Mouse (Mus musculus) limb, embryonic 10.5 days (tissue): ENCODE results near the gene Gm17728. TPM values are rescaled to one million over a fixed set of nuclear protein-coding genes. Genes with fewer than 3 reads are reported as not detected.
"Not testable (repeated sequence)": the region's sequence is repeated elsewhere in the genome, so short reads cannot be mapped to it uniquely, and the experiment has no call there.

Source experiments
- DNase-seq: peaks from one replicate; pipeline ENCODE4 v3.0.0-alpha.2; 2017; ENCODE audit warnings: low spot score
- H3K27ac ChIP-seq: fragments of 300-500 bp; sonication (generic); 2 replicates; pipeline ENCODE4 v1.5.1; 2016; ENCODE audit warnings: mild to moderate bottlenecking
- H3K27me3 ChIP-seq: fragments of 300-500 bp; sonication (generic); 2 replicates; pipeline ENCODE4 v1.6.1; 2016; ENCODE audit warnings: low read depth, mild to moderate bottlenecking; ENCODE audit not compliant: poor library complexity, severe bottlenecking
- H3K36me3 ChIP-seq: fragments of 300-500 bp; sonication (generic); 2 replicates; pipeline ENCODE4 v1.6.1; 2016; ENCODE audit warnings: mild to moderate bottlenecking, moderate library complexity
- H3K4me1 ChIP-seq: fragments of 300-500 bp; sonication (generic); 2 replicates; pipeline ENCODE4 v1.6.1; 2016
- H3K4me3 ChIP-seq: fragments of 300-500 bp; sonication (generic); 2 replicates; pipeline ENCODE4 v1.5.1; 2016; ENCODE audit warnings: mild to moderate bottlenecking, moderate library complexity
- H3K9me3 ChIP-seq: fragments of 300-500 bp; sonication (generic); replicated peaks from 2 replicates; pipeline ENCODE4 v1.6.1; 2016; ENCODE audit warnings: mild to moderate bottlenecking
- WGBS: fragments of 180-500 bp; shearing (Covaris S2); methylation state at CpG from one replicate; pipeline ENCODE4 v1.1.7; 2016; 5-methylcytosine and 5-hydroxymethylcytosine counted together
- polyA plus RNA-seq: library from polyadenylated mRNA; unstranded; fragments of >200 nt; fragmentation: Nextera tagmentation; extraction: Ambion mirVana; gene quantifications from 2 replicates; pipeline ENCODE4 v1.2.1, GENCODE M21; 2016

Gene Gm17728
- polyA plus RNA-seq = not detected in 2 replicates

DNA sequence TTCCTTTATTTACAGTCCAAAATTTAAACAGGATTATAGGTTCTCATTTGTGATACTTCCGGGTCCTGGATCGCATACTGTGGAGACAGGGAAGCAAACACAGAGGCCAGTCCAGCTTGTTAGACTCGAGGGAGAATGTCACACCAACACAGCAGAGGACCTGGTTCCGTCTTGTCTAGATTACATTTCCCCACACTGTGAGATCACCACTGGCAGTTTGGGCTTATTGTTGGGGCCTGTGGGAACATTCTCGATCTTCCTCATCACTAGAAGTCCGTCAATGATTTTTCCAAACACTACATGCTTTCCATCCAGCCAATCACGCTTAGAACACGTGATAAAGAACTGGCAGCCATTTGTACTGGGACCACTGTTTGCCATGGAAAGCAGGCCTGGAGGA, at the start of gene Gm17728:
Gene Gm17728 (plus strand): TSS at position 301 of the 400 bp plus-strand sequence.
- DNase-seq, H3K27ac ChIP-seq, H3K27me3 ChIP-seq, H3K36me3 ChIP-seq, H3K4me1 ChIP-seq, H3K4me3 ChIP-seq, H3K9me3 ChIP-seq: not testable (repeated sequence)
- WGBS = 95% methylated on average over 8 of the region's 8 CpGs

DNA sequence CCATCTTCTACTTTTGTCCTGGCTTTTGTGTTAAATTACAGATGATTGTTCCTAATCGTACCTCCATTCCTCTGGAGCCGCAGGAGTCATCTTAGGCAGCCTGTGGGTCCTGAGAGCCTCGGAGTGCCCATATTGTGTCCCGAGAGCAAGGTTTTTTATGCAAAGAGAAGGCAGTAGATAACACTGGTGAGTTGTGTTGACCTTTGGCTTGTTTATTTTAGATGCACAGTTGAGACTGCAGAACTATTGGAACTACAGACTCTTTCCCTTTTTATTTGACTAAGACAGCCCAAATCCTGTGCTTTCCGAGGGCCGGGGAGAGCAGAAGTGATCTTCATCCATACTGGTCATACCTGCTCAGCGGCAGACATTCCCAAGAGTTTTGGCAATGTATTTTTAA, 24.4 kb upstream of the Gm17728 start:
- Histone ChIP-seq H3K4me3 (no peak overlapping the region), H3K4me1 (peaks cover 3% of the 10 kb centered on the region; the same call in 1 of the 2 replicates), H3K27ac (no peak overlapping the region), H3K36me3 (no peaks in the 10 kb centered on the region), H3K27me3 (no peaks in the 10 kb centered on the region), H3K9me3 (no peaks in the 10 kb centered on the region)
- DNase-seq = no peak
- WGBS = 89% methylated on average over 7 of the region's 7 CpGs

DNA sequence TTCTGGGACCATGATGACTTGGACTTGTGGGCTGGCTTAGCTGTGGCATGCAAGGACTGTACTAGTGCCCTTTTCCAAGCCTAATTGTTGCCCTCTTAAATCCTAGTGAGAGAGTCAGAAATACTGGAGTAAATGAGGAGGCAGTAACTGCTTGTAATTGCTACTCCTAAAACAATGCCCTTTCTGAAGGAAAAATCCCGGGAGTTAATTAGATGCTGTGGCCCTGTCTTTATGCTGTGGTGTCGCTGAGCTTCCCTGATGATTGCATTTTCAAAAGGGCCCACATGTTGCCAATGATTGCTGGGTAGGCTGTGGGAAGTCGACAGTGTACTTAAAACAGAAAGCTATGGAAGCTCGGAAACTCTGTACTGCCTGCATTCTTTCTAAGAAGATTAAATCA, 23.3 kb upstream of the Gm17728 start:
- Histone ChIP-seq H3K9me3 (no peaks in the 10 kb centered on the region), H3K27ac (no peak overlapping the region), H3K4me3 (no peak overlapping the region), H3K4me1 (peaks cover 3% of the 10 kb centered on the region; the same call in 1 of the 2 replicates), H3K27me3 (no peaks in the 10 kb centered on the region), H3K36me3 (no peaks in the 10 kb centered on the region)
- WGBS = 40% methylated on average over 4 of the region's 4 CpGs
- DNase-seq = no peak

DNA sequence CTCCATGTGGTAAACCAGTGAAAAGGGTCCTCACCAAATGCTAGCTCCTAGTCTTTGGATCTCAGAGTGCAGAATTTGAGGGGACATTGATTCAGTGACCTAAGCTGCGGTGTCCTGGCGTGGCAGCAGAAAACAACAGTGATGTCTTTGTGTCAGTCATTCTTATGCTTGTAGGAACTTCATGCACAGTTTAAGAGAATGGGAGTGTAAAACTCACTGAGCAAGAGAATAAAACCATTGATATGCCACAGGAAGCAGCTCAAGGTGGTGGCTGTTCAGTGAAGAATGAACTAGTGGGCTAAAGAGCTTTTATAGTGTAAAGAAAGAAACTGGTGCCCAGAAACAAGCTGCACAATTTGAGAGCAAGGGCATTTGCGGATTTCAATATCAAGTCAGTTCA, 17.9 kb upstream of the Gm17728 start:
- no peak overlapping the region for H3K4me3 ChIP-seq
- no peak for DNase-seq
- H3K9me3 ChIP-seq = no peaks in the 10 kb centered on the region
- H3K36me3 ChIP-seq = no peaks in the 10 kb centered on the region
- H3K4me1 ChIP-seq = no peaks in the 10 kb centered on the region
- H3K27me3 ChIP-seq = no peaks in the 10 kb centered on the region
- 94% methylated on average over 3 of the region's 3 CpGs for WGBS
- H3K27ac ChIP-seq = no peak overlapping the region

DNA sequence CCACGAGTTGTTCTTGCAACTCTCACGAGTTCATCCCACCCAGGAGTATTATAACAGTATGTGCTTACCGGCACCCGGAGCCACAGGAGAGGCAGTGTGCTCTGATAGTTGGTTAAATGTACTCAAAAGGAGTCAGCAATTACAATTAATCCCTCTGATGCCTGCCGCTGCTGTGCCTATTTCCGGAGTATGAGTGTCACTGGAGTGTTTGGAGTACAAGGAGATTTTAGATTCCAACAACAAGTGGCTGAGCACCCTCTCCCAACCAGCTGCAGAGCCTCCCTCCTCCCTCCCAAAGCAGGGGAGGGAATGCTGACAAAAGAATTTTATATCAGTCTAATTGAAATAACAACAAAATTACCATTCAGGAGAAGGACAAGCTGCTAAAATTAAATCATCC, 14.2 kb upstream of the Gm17728 start:
- Histone ChIP-seq H3K36me3 (no peaks in the 10 kb centered on the region), H3K4me1 (no peaks in the 10 kb centered on the region), H3K27ac (no peak overlapping the region), H3K4me3 (no peak overlapping the region), H3K9me3 (no peaks in the 10 kb centered on the region), H3K27me3 (no peaks in the 10 kb centered on the region)
- 85% methylated on average over 6 of the region's 6 CpGs for WGBS
- no peak for DNase-seq

DNA sequence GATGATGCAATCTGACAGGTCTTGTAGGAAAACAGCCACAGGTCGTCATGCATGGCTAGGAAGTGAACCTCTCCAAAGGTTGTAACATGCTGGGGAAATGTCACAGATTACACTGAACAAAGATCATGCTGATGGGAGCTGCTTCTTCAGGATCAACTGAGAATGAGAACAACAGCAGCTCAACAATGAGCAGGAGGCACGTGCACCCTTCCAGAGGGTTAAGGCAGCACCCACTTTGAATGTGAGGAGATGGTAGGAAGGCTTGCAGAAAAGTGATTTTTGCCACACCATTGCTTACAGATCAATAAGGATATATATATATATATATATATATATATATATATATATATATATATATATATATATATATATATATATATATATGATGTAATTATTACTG, 2.8 kb upstream of the Gm17728 start:
- 93% methylated on average over 2 of the region's 2 CpGs for WGBS
- Histone ChIP-seq H3K27ac (no peak overlapping the region), H3K9me3 (no peaks in the 10 kb centered on the region), H3K4me1 (no peaks in the 10 kb centered on the region), H3K27me3 (no peaks in the 10 kb centered on the region), H3K4me3 (no peak overlapping the region), H3K36me3 (no peaks in the 10 kb centered on the region)
- no peak for DNase-seq

DNA sequence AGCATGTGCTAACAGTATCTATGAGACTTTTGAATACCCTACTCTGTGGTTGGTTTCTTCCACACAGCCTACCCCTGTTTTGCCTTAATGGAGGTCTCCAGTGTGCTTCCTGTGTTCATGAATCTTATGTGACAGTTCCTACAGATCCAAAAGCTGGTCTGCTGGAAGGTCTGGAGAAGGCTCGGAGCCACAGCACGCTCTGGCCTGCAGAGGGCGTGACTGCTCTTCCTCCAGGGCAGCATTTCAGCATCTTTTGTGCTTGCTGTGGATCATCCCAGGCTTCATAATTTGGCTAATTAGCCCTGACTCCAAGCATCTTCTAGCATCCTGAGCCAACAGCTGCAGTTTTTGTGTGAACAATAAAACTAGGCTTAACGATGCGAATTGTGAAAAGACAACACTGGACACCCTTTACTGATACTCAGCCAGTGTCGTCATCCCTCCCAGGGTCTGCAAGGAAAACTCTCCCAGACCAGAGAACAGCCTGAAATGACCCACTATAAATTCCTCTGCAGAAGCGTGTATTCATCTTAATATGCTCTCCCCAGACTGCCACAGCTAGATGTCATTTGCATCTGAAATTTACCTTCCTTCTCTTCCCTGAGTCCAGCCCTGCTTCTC, 6.6 kb downstream of the Gm17728 start:
- no peaks in the 10 kb centered on the region for H3K9me3 ChIP-seq
- H3K36me3 ChIP-seq = no peaks in the 10 kb centered on the region
- WGBS = 69% methylated on average over 7 of the region's 7 CpGs
- DNase-seq = no peak
- no peak overlapping the region for H3K4me3 ChIP-seq
- H3K27ac ChIP-seq = no peak overlapping the region
- H3K27me3 ChIP-seq = no peaks in the 10 kb centered on the region
- no peaks in the 10 kb centered on the region for H3K4me1 ChIP-seq

DNA sequence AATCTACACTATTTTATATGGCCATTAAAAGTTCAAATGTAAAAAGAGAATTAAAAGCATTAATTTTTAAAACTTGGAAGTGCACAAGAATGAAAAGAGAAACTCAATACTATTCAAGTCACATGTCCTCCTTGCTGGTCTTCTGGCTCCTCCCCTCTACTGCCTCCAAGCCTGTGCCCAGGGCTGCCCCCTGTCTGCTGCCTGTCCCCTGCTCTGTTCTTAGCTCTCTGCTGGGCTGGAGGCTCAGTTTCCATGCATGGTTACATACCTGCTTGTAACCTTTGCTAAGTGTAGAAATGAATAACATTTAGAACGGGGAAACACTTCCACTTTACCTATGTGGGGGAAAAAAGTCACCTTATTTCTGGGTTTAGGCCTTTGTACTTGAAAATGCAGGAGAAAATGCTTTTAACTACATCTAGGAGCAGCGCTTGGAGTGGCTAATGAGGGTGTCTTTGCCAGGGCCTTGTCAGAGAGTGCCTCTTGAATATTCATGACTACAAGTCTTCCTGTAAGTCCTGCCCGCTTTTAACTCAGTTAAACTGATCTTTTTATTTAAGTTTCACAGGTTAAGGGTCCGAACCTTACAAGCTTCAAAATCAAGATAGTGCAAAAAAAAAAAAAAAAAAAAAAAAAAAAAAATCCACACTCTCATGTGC, 18.3 kb downstream of the Gm17728 start:
- no peak for DNase-seq
- WGBS = 68% methylated on average over 4 of the region's 4 CpGs
- H3K9me3 ChIP-seq = no peaks in the 10 kb centered on the region

DNA sequence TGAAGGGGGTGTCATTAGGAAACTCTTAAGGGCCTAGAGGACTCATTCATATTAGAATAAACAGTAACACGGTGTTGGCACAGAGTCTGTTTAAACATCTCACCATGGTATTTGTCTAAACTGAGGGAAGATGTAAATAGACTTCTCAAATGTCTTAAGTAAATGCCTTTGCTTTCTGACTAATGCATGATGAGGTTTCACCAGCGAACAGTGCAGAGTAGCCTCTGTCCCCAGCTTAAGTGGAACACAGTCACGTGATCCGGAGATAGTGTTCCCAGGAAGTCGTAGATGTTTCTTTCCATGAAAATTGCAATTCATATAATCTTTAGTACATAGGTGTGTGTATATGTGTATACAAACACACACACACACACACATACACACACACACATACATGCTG, 34.5 kb downstream of the Gm17728 start:
- Histone ChIP-seq H3K27me3 (no peaks in the 10 kb centered on the region), H3K4me3 (no peak overlapping the region), H3K4me1 (no peaks in the 10 kb centered on the region), H3K27ac (no peak overlapping the region), H3K36me3 (no peaks in the 10 kb centered on the region), H3K9me3 (no peaks in the 10 kb centered on the region)
- DNase-seq = no peak
- 92% methylated on average over 5 of the region's 5 CpGs for WGBS

More for the DNA sequence above, 18.3 kb downstream of the Gm17728 start:
- H3K36me3 ChIP-seq = no peaks in the 10 kb centered on the region
- no peak overlapping the region for H3K27ac ChIP-seq
- H3K4me1 ChIP-seq = no peaks in the 10 kb centered on the region
- H3K27me3 ChIP-seq = no peaks in the 10 kb centered on the region
- no peak overlapping the region for H3K4me3 ChIP-seq

DNA sequence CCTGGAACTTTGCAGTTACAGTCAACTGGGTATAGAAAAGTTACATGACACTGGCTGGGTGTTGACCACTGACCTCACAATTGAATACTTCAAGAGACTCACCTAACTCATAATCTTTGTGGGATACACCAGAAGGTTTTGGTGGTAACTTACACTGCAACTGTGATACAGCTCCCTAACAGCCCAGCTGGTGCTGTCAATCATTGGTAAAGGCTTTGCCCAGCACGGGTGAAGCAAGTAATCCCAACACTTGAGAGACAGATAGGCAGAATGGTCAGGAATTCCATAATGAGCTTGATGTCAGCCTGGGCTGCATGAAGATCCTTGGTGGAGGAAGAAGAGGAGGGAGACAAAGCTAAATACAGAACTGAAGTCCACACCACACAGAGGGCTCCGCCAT, 39.0 kb downstream of the Gm17728 start:
- no peak for DNase-seq
- H3K4me1 ChIP-seq = no peaks in the 10 kb centered on the region
- H3K27ac ChIP-seq = no peak overlapping the region
- H3K27me3 ChIP-seq = no peaks in the 10 kb centered on the region
- H3K9me3 ChIP-seq = no peaks in the 10 kb centered on the region
- no peaks in the 10 kb centered on the region for H3K36me3 ChIP-seq
- 85% methylated on average over 2 of the region's 2 CpGs for WGBS
- H3K4me3 ChIP-seq = no peak overlapping the region

Other genes with a start within 250 kb of the Gm17728 start
- gene Pabpc6, start 247.7 kb downstream of the Gm17728 start, polyA plus RNA-seq = not detected in 2 replicates